Mouse (Mus musculus) megakaryocyte, embryonic 14.5 days (primary cell): ENCODE data around the gene Negr1.

Experiments used
- FLI1 ChIP-seq: IDR thresholded peaks from 2 replicates; pipeline ENCODE4 v1.6.1; 2012; ENCODE audit warnings: low read length, inconsistent platforms, mixed read lengths
- GATA1 ChIP-seq: IDR thresholded peaks from 3 replicates; pipeline ENCODE4 v1.6.1; 2012; ENCODE audit warnings: mixed read lengths, low read length, inconsistent platforms, borderline replicate concordance

- TF ChIP-seq GATA1 (no peak), FLI1 (no peak)
Observed at GRCm38 (mm10) chr3:157021632-157022031, 460.0 kb downstream of the Negr1 start.
